Mouse (Mus musculus): ENCODE data around the gene Btbd35f17. TPM values are rescaled to one million over a fixed set of nuclear protein-coding genes. Genes with fewer than 3 reads are reported as not detected.
"Not testable (repeated sequence)": the region's sequence is repeated elsewhere in the genome, so short reads cannot be mapped to it uniquely, and the experiment has no call there.

The Btbd35f17 gene
- polyA plus RNA-seq (2012; rRNA removed): not detected in 2 replicates

- not testable (repeated sequence) for H3K27ac ChIP-seq (ENCODE audit: insufficient read depth, low read length); H3K4me3 ChIP-seq (ENCODE audit: insufficient read depth, low read length); H3K4me1 ChIP-seq (ENCODE audit: control insufficient read depth, insufficient read depth, low read length)
Observed at GRCm38 (mm10) chrX:4370336-4370735, at the start of gene Btbd35f17. Gene Btbd35f17 (plus strand): TSS chrX:4370636.

Other genes starting within 250 kb of the Btbd35f17 start
- gene Btbd35f28, start 174.1 kb upstream of the Btbd35f17 start, polyA plus RNA-seq (2012; rRNA removed): not detected in 2 replicates
- gene Btbd35f20, start 79.4 kb upstream of the Btbd35f17 start, polyA plus RNA-seq (2012; rRNA removed): not detected in 2 replicates